In the genomic region with DNA sequence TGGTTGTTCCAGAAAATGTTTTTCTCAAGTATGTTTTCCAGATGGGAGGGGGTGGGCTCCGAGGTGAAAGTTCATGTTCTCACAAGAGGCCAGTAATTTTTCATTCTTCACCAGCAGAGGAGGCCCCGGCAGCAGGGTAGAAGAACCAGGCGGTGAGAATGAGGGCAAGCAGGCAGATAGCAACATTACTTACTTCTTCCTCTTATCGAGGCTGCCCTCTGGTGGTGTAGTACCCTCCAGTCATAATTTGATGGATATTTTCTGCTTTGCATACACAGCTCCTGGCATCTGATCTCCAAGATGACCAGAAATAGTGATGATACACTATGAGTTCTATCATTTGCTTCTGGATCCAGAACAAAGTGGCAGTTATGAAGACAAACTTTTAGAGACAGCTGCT, we compare ENCODE assay signal across 15 mouse cellular contexts. TPM values are rescaled to one million over a fixed set of nuclear protein-coding genes. Genes with fewer than 3 reads are reported as not detected.
DNase-seq lines count a peak whose midpoint lies in the region; ATAC-seq and TF ChIP-seq lines count a peak whose summit lies in the region.
"Had no signal": no experiment of that assay in that cellular context is flagged by ENCODE, and none has a peak within 500 bp of the region (broad histone marks: within the 10 kb centered on the region; RNA-seq: fewer than 3 reads in every experiment).

No protein-coding gene starts in this region.

- no peaks in the 10 kb centered on the region for H3K79me2 ChIP-seq in liver, adult 2 months (ENCODE audit: control insufficient read depth, insufficient read depth, low read length)

- peak; percentile 24; the same call in 1 of the 2 replicates for TF ChIP-seq CTCF in liver, adult 2 months (IDR thresholded peaks at IDR 0.05; ENCODE audit: low read depth, low read length)

- H3K4me1 ChIP-seq in liver, adult 2 months (ENCODE audit: control insufficient read depth, insufficient read depth, low read length): peaks cover 2% of the 10 kb centered on the region
- H3K4me1 ChIP-seq: hindbrain, embryonic 12.5 days had no signal

- DNase-seq in liver, adult 2 months (ENCODE audit: extremely low read depth, low read depth, low spot score): peak; percentile 43
- DNase-seq in liver (no peak), NIH3T3 (ENCODE audit: low read depth) (peak; percentile 11)
- peak; percentile 23 to 32 for DNase-seq in B cell, adult 2 months
- DNase-seq in ovary, postnatal 14 days (ENCODE audit: low spot score): no peak
- no peak for DNase-seq in ovary, postnatal 10 days (ENCODE audit: low spot score)
- DNase-seq: adrenal gland, adult 8-10 months; embryo, embryonic 11 days; kidney, postnatal 10 days had no signal

- H3K4me3 ChIP-seq in liver, adult 2 months (ENCODE audit: insufficient read depth, low read depth, low read length): no peak overlapping the region
- H3K4me3 ChIP-seq: forebrain, embryonic 10.5 days; heart, embryonic 13.5 days; hindbrain, embryonic 12.5 days; left cerebral cortex, adult 2 months; midbrain, embryonic 10.5 days had no signal

- WGBS in liver, adult 2 months: 91% methylated on average over 4 of the region's 4 CpGs

- ATAC-seq in megakaryocyte progenitor cell, adult 5-6 weeks (replicated peaks; ENCODE audit: poor library complexity): peak; percentile 90

- H3K36me3 ChIP-seq in liver, adult 2 months (ENCODE audit: control insufficient read depth, insufficient read depth, low read length): no peaks in the 10 kb centered on the region
- H3K36me3 ChIP-seq: forebrain, embryonic 10.5 days; heart, embryonic 13.5 days; hindbrain, embryonic 12.5 days; midbrain, embryonic 10.5 days had no signal

- TF ChIP-seq POLR2A in liver, adult 2 months (IDR thresholded peaks at IDR 0.05; ENCODE audit: extremely low read depth, insufficient read depth, low read length): no peak

- H3K27ac ChIP-seq in liver, adult 2 months (replicated peaks; ENCODE audit: insufficient read depth, low read depth, low read length): no peak overlapping the region
- H3K27ac ChIP-seq: forebrain, embryonic 10.5 days; heart, embryonic 13.5 days; hindbrain, embryonic 12.5 days; left cerebral cortex, adult 2 months; midbrain, embryonic 10.5 days had no signal

- H3K9ac ChIP-seq in liver, adult 2 months (ENCODE audit: low read depth, low read length): no peak overlapping the region
- H3K9ac ChIP-seq: heart, embryonic 13.5 days; hindbrain, embryonic 12.5 days had no signal

- H3K27me3 ChIP-seq in liver, adult 2 months (ENCODE audit: control insufficient read depth, insufficient read depth, low read length): no peaks in the 10 kb centered on the region
- H3K27me3 ChIP-seq: heart, embryonic 13.5 days; hindbrain, embryonic 12.5 days had no signal

RNA-seq across cellular contexts. Expression of a gene that starts 6.1 kb away (rescaled TPM):
- total RNA-seq in liver, adult 2 months (2014; rRNA removed): 32.4 and 38.0 TPM in 2 replicates
- 22.7 and 25.8 TPM in 2 replicates for polyA plus RNA-seq in liver, adult 2 months (2012; rRNA removed)
- total RNA-seq in megakaryocyte progenitor cell, adult 5-6 weeks (2015): 499 and 603 TPM in 2 replicates
- total RNA-seq in megakaryocyte progenitor cell, adult 5-6 weeks (2017): 233 and 253 TPM in 2 replicates

RNA-seq across cellular contexts. Expression of a gene that starts 12.5 kb away (rescaled TPM):
- total RNA-seq in liver, adult 2 months (2014; rRNA removed): 9.0 and 10.1 TPM in 2 replicates
- 13.6 and 13.8 TPM in 2 replicates for polyA plus RNA-seq in liver, adult 2 months (2012; rRNA removed)
- total RNA-seq in megakaryocyte progenitor cell, adult 5-6 weeks (2015): 13.9 and 15.9 TPM in 2 replicates
- 24.6 and 25.0 TPM in 2 replicates for total RNA-seq in megakaryocyte progenitor cell, adult 5-6 weeks (2017)

Comparison
In these comparisons a context has a peak if more than half of its experiments do, and no peak if none do; other contexts are left out.
1. DNase-seq: peak in liver, adult 2 months (single experiment), B cell, adult 2 months (2 of 2) and NIH3T3 (single experiment); none in liver (single experiment), ovary, postnatal 14 days (single experiment) and ovary, postnatal 10 days (single experiment).